Mouse (Mus musculus): ENCODE results near the gene Cacna1c. TPM values are rescaled to one million over a fixed set of nuclear protein-coding genes. Genes with fewer than 3 reads are reported as not detected.

Cacna1c gene
- polyA plus RNA-seq, 1 experiment, result not detected

- Histone ChIP-seq H3K27me3 (ENCODE audit: control insufficient read depth, insufficient read depth, insufficient read length) (no peaks in the 10 kb centered on the region), H3K4me3 (no peak overlapping the region), H3K79me2 (ENCODE audit: control insufficient read depth, insufficient read depth) (no peaks in the 10 kb centered on the region), H3ac (ENCODE audit: control insufficient read depth, insufficient read length) (no peak overlapping the region), H3K4me2 (ENCODE audit: low read depth) (no peak overlapping the region), H3K36me3 (ENCODE audit: control insufficient read depth, insufficient read depth) (no peaks in the 10 kb centered on the region)
- TF ChIP-seq E2F4 (IDR thresholded peaks at IDR 0.05; ENCODE audit: insufficient read depth) (no peak), MYOD1 (IDR thresholded peaks at IDR 0.05; ENCODE audit: control insufficient read depth in 1 of 3, insufficient read length in 2 of 3, low read depth in 2 of 3) (no peak), POLR2A (IDR thresholded peaks at IDR 0.05; ENCODE audit: insufficient read length, low read depth) (no peak), CEBPB (IDR thresholded peaks at IDR 0.05; ENCODE audit: insufficient read depth, poor library complexity, severe bottlenecking) (no peak), USF1 (IDR thresholded peaks at IDR 0.05; ENCODE audit: low read depth) (no peak), POLR2AphosphoS2 (IDR thresholded peaks at IDR 0.05; ENCODE audit: insufficient read length, low read depth) (no peak), REST (IDR thresholded peaks at IDR 0.05; ENCODE audit: insufficient read depth, insufficient read length) (no peak), TCF3 (IDR thresholded peaks at IDR 0.05; ENCODE audit: insufficient read length, low read depth) (no peak), MAX (IDR thresholded peaks at IDR 0.05; ENCODE audit: low read depth) (no peak), TCF12 (IDR thresholded peaks at IDR 0.05; ENCODE audit: insufficient read depth, poor library complexity, severe bottlenecking) (no peak), SRF (IDR thresholded peaks at IDR 0.05; ENCODE audit: control insufficient read depth, insufficient read length, low read depth) (no peak)
Measured at GRCm38 (mm10) chr6:119034947-119035346, 161.3 kb downstream of the Cacna1c start.

- H3ac ChIP-seq (ENCODE audit: control insufficient read depth, insufficient read length), result no peak overlapping the region
- TF ChIP-seq E2F4 (IDR thresholded peaks at IDR 0.05; ENCODE audit: insufficient read depth), result no peak
- no peak for TF ChIP-seq REST (IDR thresholded peaks at IDR 0.05; ENCODE audit: insufficient read depth, insufficient read length)
- no peak for TF ChIP-seq MYOG (IDR thresholded peaks at IDR 0.05; ENCODE audit: control insufficient read depth in 1 of 3, insufficient read depth in 1 of 3, insufficient read length in 2 of 3, low read depth in 2 of 3)
- TF ChIP-seq USF1 (IDR thresholded peaks at IDR 0.05; ENCODE audit: low read depth), result no peak
- no peak for TF ChIP-seq TCF3 (IDR thresholded peaks at IDR 0.05; ENCODE audit: insufficient read length, low read depth)
- TF ChIP-seq MAX (IDR thresholded peaks at IDR 0.05; ENCODE audit: low read depth), result no peak
- TF ChIP-seq POLR2AphosphoS2 (IDR thresholded peaks at IDR 0.05; ENCODE audit: insufficient read length, low read depth), result no peak
- no peak for TF ChIP-seq CEBPB (IDR thresholded peaks at IDR 0.05; ENCODE audit: insufficient read depth, poor library complexity, severe bottlenecking)
- no peak for TF ChIP-seq MYOD1 (IDR thresholded peaks at IDR 0.05; ENCODE audit: control insufficient read depth in 1 of 3, insufficient read length in 2 of 3, low read depth in 2 of 3)
- TF ChIP-seq SRF (IDR thresholded peaks at IDR 0.05; ENCODE audit: control insufficient read depth, insufficient read length, low read depth), result no peak
- TF ChIP-seq TCF12 (IDR thresholded peaks at IDR 0.05; ENCODE audit: insufficient read depth, poor library complexity, severe bottlenecking), result no peak
- no peak overlapping the region for H3K4me3 ChIP-seq
- H3K36me3 ChIP-seq (ENCODE audit: control insufficient read depth, insufficient read depth), result no peaks in the 10 kb centered on the region
- no peak overlapping the region for H3K4me2 ChIP-seq (ENCODE audit: low read depth)
- H3K27me3 ChIP-seq (ENCODE audit: control insufficient read depth, insufficient read depth, insufficient read length), result no peaks in the 10 kb centered on the region
- no peaks in the 10 kb centered on the region for H3K79me2 ChIP-seq (ENCODE audit: control insufficient read depth, insufficient read depth)
Measured at GRCm38 (mm10) chr6:119027880-119028279, 168.3 kb downstream of the Cacna1c start.

GRCm38 (mm10) chr6:119022850-119023249 lies 173.4 kb downstream of the Cacna1c start:
- Histone ChIP-seq H3K36me3 (ENCODE audit: control insufficient read depth, insufficient read depth) (no peaks in the 10 kb centered on the region), H3ac (ENCODE audit: control insufficient read depth, insufficient read length) (no peak overlapping the region), H3K4me2 (ENCODE audit: low read depth) (no peak overlapping the region), H3K79me2 (ENCODE audit: control insufficient read depth, insufficient read depth) (no peaks in the 10 kb centered on the region), H3K4me3 (no peak overlapping the region), H3K27me3 (ENCODE audit: control insufficient read depth, insufficient read depth, insufficient read length) (no peaks in the 10 kb centered on the region)
- TF ChIP-seq MYOG (IDR thresholded peaks at IDR 0.05; ENCODE audit: control insufficient read depth in 1 of 3, insufficient read depth in 1 of 3, insufficient read length in 2 of 3, low read depth in 2 of 3) (no peak), REST (IDR thresholded peaks at IDR 0.05; ENCODE audit: insufficient read depth, insufficient read length) (no peak), POLR2AphosphoS2 (IDR thresholded peaks at IDR 0.05; ENCODE audit: insufficient read length, low read depth) (no peak), MAX (IDR thresholded peaks at IDR 0.05; ENCODE audit: low read depth) (no peak), CEBPB (IDR thresholded peaks at IDR 0.05; ENCODE audit: insufficient read depth, poor library complexity, severe bottlenecking) (no peak), TCF3 (IDR thresholded peaks at IDR 0.05; ENCODE audit: insufficient read length, low read depth) (no peak), SRF (IDR thresholded peaks at IDR 0.05; ENCODE audit: control insufficient read depth, insufficient read length, low read depth) (no peak), MYOD1 (IDR thresholded peaks at IDR 0.05; ENCODE audit: control insufficient read depth in 1 of 3, insufficient read length in 2 of 3, low read depth in 2 of 3) (no peak), TCF12 (IDR thresholded peaks at IDR 0.05; ENCODE audit: insufficient read depth, poor library complexity, severe bottlenecking) (no peak), E2F4 (IDR thresholded peaks at IDR 0.05; ENCODE audit: insufficient read depth) (no peak), POLR2A (IDR thresholded peaks at IDR 0.05; ENCODE audit: insufficient read length, low read depth) (no peak), USF1 (IDR thresholded peaks at IDR 0.05; ENCODE audit: low read depth) (no peak)

GRCm38 (mm10) chr6:119021226-119021625 lies 175.0 kb downstream of the Cacna1c start:
- no peaks in the 10 kb centered on the region for H3K36me3 ChIP-seq (ENCODE audit: control insufficient read depth, insufficient read depth)
- TF ChIP-seq MAX (IDR thresholded peaks at IDR 0.05; ENCODE audit: low read depth) (no peak), MYOD1 (IDR thresholded peaks at IDR 0.05; ENCODE audit: control insufficient read depth in 1 of 3, insufficient read length in 2 of 3, low read depth in 2 of 3) (no peak), SRF (IDR thresholded peaks at IDR 0.05; ENCODE audit: control insufficient read depth, insufficient read length, low read depth) (no peak), POLR2A (IDR thresholded peaks at IDR 0.05; ENCODE audit: insufficient read length, low read depth) (no peak), TCF12 (IDR thresholded peaks at IDR 0.05; ENCODE audit: insufficient read depth, poor library complexity, severe bottlenecking) (no peak), CEBPB (IDR thresholded peaks at IDR 0.05; ENCODE audit: insufficient read depth, poor library complexity, severe bottlenecking) (no peak), POLR2AphosphoS2 (IDR thresholded peaks at IDR 0.05; ENCODE audit: insufficient read length, low read depth) (no peak), USF1 (IDR thresholded peaks at IDR 0.05; ENCODE audit: low read depth) (no peak), MYOG (IDR thresholded peaks at IDR 0.05; ENCODE audit: control insufficient read depth in 1 of 3, insufficient read depth in 1 of 3, insufficient read length in 2 of 3, low read depth in 2 of 3) (no peak)
- no peak overlapping the region for H3ac ChIP-seq (ENCODE audit: control insufficient read depth, insufficient read length)
- no peaks in the 10 kb centered on the region for H3K27me3 ChIP-seq (ENCODE audit: control insufficient read depth, insufficient read depth, insufficient read length)
- no peak overlapping the region for H3K4me3 ChIP-seq
- no peaks in the 10 kb centered on the region for H3K79me2 ChIP-seq (ENCODE audit: control insufficient read depth, insufficient read depth)
- no peak overlapping the region for H3K4me2 ChIP-seq (ENCODE audit: low read depth)

Measured in myocyte (in vitro differentiated cells).